Mouse (Mus musculus) embryonic facial prominence, embryonic 15.5 days (tissue): ENCODE results near the gene Pkd1l2. TPM values are rescaled to one million over a fixed set of nuclear protein-coding genes. Genes with fewer than 3 reads are reported as not detected.

ENCODE experiments used
- ATAC-seq: fragments of 200-750 bp; cut with Nextera tagmentation; 2 replicates; pipeline ENCODE4 v1.8.0; 2017; ENCODE audit warnings: low read depth, moderate TSS enrichment; ENCODE audit not compliant: insufficient number of reproducible peaks, low FRiP score, low TSS enrichment
- H3K27ac ChIP-seq: fragments of 300-500 bp; sonication (generic); replicated peaks from 2 replicates; pipeline ENCODE4 v1.5.1; 2015; ENCODE audit warnings: mild to moderate bottlenecking, inconsistent platforms
- H3K27me3 ChIP-seq: fragments of 300-500 bp; sonication (generic); 2 replicates; pipeline ENCODE4 v1.6.1; 2015; ENCODE audit warnings: inconsistent platforms
- H3K36me3 ChIP-seq: fragments of 300-500 bp; sonication (generic); 2 replicates; pipeline ENCODE4 v1.6.1; 2015; ENCODE audit warnings: mild to moderate bottlenecking, inconsistent platforms
- H3K4me1 ChIP-seq: fragments of 300-500 bp; sonication (generic); 2 replicates; pipeline ENCODE4 v1.6.1; 2015; ENCODE audit warnings: inconsistent platforms
- H3K4me2 ChIP-seq: fragments of 300-500 bp; sonication (generic); replicated peaks from 2 replicates; pipeline ENCODE4 v1.6.1; 2015; ENCODE audit warnings: mild to moderate bottlenecking, inconsistent platforms
- H3K4me3 ChIP-seq: fragments of 300-500 bp; sonication (generic); replicated peaks from 2 replicates; pipeline ENCODE4 v1.5.1; 2015; ENCODE audit warnings: mild to moderate bottlenecking, inconsistent platforms
- H3K9ac ChIP-seq: fragments of 300-500 bp; sonication (generic); 2 replicates; pipeline ENCODE4 v1.6.1; 2015; ENCODE audit warnings: inconsistent platforms
- H3K9me3 ChIP-seq: fragments of 300-500 bp; sonication (generic); replicated peaks from 2 replicates; pipeline ENCODE4 v1.6.1; 2016; ENCODE audit warnings: inconsistent platforms
- WGBS: fragments of 180-500 bp; shearing (Covaris S2); methylation state at CpG from one replicate; pipeline ENCODE4 v1.1.7; 2015; 5-methylcytosine and 5-hydroxymethylcytosine counted together
- polyA plus RNA-seq: library from polyadenylated mRNA; unstranded; fragments of >200 nt; fragmentation: Nextera tagmentation; extraction: Ambion mirVana; gene quantifications from 2 replicates; pipeline ENCODE4 v1.2.1, GENCODE M21; 2015

Pkd1l2 gene
- polyA plus RNA-seq, 1 experiment from 2014 or later: 0.31 TPM

DNA sequence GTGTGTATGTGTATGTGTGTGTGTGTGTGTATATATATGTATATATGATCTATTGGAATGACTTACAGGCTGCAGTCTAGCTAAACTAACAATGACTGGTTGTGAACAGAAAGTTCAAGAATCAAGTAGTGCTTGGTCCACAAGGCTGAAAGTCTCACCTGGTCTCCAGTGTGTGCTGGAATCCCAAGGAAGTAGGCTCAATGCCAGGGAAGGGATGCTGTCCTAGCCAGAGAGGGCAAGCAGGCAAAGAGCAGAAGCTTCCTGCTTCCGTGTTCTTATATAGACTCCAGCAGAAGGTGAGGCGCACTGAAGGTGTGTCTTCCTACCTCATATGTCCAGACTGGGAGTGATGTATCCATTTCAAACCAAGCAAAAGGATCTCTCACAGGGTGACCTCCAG lies 130.5 kb downstream of the Pkd1l2 start:
- WGBS: 90% methylated on average over 2 of the region's 2 CpGs
- no peaks in the 10 kb centered on the region for H3K9me3 ChIP-seq
- H3K36me3 ChIP-seq: peaks cover 40% of the 10 kb centered on the region
- H3K4me1 ChIP-seq: peaks cover 5% of the 10 kb centered on the region; the same call in 1 of the 2 replicates
- H3K4me3 ChIP-seq: no peak overlapping the region
- ATAC-seq: no peak
- no peak overlapping the region for H3K9ac ChIP-seq
- no peak overlapping the region for H3K27ac ChIP-seq
- no peaks in the 10 kb centered on the region for H3K27me3 ChIP-seq
- H3K4me2 ChIP-seq: no peak overlapping the region

DNA sequence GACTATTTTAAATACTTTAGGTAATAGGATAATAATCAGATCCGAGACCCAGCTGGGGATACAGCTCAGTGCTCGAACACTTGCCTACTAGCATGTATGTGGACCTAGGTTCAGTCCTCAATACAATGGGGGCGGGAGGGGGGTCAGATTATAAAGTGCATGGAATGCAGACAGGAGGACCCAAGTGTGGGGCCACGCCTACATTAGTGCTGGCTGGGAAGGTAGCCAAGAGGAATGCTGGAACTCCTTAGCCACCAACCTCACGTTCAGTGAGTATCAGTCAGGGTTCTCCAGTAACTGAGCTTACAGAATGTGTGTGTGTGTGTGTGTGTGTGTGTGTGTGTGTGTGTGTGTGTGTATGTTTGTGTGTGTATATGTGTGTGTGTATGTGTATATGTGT lies 130.9 kb downstream of the Pkd1l2 start:
- no peak overlapping the region for H3K27ac ChIP-seq

DNA sequence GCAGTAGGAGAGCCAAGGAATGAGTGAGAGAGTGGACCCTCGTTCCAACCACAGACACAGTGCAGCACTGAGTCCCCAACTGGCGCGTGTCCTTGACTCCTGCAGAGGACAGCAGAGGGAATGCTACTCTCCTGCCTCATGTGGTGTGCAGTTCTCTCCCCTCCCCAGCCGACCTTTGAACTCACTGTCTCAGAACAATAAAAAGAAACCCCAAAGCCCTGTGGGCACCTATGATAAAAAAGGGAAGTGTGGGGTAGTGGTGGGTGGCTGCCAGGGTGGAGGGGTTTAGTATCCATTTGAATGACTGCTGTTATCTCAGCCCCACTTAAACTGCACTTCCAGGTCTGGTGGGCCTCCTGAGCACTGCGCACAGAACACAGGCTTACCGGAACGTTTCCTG lies 134.7 kb downstream of the Pkd1l2 start:
- peaks cover 18% of the 10 kb centered on the region for H3K4me1 ChIP-seq
- no peak overlapping the region for H3K27ac ChIP-seq
- ATAC-seq: no peak
- H3K4me3 ChIP-seq: no peak overlapping the region
- H3K27me3 ChIP-seq: no peaks in the 10 kb centered on the region
- H3K36me3 ChIP-seq: no peaks in the 10 kb centered on the region
- H3K9me3 ChIP-seq: no peaks in the 10 kb centered on the region
- WGBS: 85% methylated on average over 7 of the region's 7 CpGs
- no peak overlapping the region for H3K4me2 ChIP-seq
- H3K9ac ChIP-seq: no peak overlapping the region

More for the DNA sequence above, 130.9 kb downstream of the Pkd1l2 start:
- Histone ChIP-seq H3K9ac (no peak overlapping the region), H3K36me3 (peaks cover 35% of the 10 kb centered on the region), H3K9me3 (no peaks in the 10 kb centered on the region), H3K27me3 (no peaks in the 10 kb centered on the region), H3K4me1 (peaks cover 5% of the 10 kb centered on the region; the same call in 1 of the 2 replicates), H3K4me2 (no peak overlapping the region), H3K4me3 (no peak overlapping the region)
- WGBS: 44% methylated on average over 5 of the region's 5 CpGs
- ATAC-seq: no peak

DNA sequence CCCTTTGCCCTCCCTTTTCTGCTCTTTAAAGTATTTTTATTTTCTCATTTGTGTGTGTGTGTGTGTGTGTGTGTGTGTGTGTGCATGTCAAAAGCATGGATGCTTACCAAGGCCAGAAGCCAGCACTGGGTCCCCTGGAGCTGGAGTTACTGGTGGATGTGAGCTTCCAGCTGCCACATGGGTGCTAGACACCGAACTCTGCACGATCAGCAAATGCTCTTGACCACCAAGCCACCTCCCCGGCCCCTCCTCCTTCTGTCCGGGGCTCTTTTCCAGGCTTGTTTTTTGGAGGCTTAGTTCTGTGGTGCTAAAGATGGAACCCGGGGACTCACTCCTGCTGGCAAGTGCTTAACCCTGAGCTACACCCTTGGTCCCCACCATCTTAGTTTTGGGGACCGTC lies 135.4 kb downstream of the Pkd1l2 start:
- Histone ChIP-seq H3K4me3 (no peak overlapping the region), H3K36me3 (no peaks in the 10 kb centered on the region), H3K9me3 (no peaks in the 10 kb centered on the region), H3K9ac (no peak overlapping the region), H3K27me3 (no peaks in the 10 kb centered on the region), H3K4me2 (no peak overlapping the region), H3K27ac (no peak overlapping the region), H3K4me1 (peaks cover 18% of the 10 kb centered on the region)
- no peak for ATAC-seq
- WGBS: 87% methylated on average over 6 of the region's 6 CpGs

DNA sequence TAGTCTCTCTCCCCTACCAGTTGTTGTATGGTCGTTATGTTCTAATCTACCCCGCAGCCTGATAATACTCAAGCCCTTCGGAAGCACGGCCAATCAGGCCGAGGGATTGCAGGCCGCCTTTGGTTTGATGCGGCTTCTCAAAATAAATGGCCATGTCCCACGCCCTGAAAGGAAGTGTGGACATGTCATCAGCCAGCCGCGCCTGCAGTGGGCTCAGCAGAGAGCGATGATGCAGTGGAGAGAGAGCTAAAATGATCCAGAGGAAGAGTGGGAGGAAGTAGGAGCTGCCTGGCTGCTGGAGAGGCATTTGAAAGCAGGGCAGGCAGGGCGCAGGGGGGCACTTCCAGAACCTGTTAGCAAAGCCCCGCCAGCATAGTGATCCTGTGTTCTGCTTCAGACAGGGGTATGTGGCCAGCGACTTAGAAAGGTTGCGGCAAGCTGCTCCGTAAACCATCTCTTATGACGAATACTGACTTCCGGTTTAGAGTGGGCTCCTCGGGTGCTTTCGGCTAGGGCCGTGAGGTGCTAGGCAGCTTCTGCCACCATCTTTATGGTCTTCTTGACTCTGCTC lies 135.9 kb downstream of the Pkd1l2 start:
- no peaks in the 10 kb centered on the region for H3K9me3 ChIP-seq
- H3K4me2 ChIP-seq: no peak overlapping the region
- H3K4me3 ChIP-seq: no peak overlapping the region
- H3K27ac ChIP-seq: no peak overlapping the region
- WGBS: 79% methylated on average over 21 of the region's 21 CpGs
- no peak overlapping the region for H3K9ac ChIP-seq
- no peak for ATAC-seq
- H3K36me3 ChIP-seq: no peaks in the 10 kb centered on the region
- no peaks in the 10 kb centered on the region for H3K27me3 ChIP-seq
- peaks cover 17% of the 10 kb centered on the region for H3K4me1 ChIP-seq

Other genes starting within 250 kb of the Pkd1l2 start
- gene Cmc2, start 161.0 kb downstream of the Pkd1l2 start, polyA plus RNA-seq: 66.8 and 73.5 TPM in 2 replicates
- gene Cenpn, start 160.7 kb downstream of the Pkd1l2 start, polyA plus RNA-seq: 27.7 and 27.9 TPM in 2 replicates
- 10.9 and 12.5 TPM in 2 replicates for gene Atmin, start 139.1 kb downstream of the Pkd1l2 start, polyA plus RNA-seq
- 3.4 and 4.1 TPM in 2 replicates for gene 1700030J22Rik, start 103.5 kb downstream of the Pkd1l2 start, polyA plus RNA-seq
- gene Gcsh, start 88.9 kb downstream of the Pkd1l2 start, polyA plus RNA-seq: 82.4 and 86.5 TPM in 2 replicates
- 0.29 and 0.37 TPM in 2 replicates for gene Bco1, start 13.4 kb upstream of the Pkd1l2 start, polyA plus RNA-seq
- gene Gan, start 75.7 kb upstream of the Pkd1l2 start, polyA plus RNA-seq: 2.9 and 3.3 TPM in 2 replicates
- gene Cmip, start 174.6 kb upstream of the Pkd1l2 start, polyA plus RNA-seq: 25.9 and 27.7 TPM in 2 replicates